Mouse (Mus musculus) hindbrain, postnatal 0 days (tissue): Measurements from ENCODE around the gene Apobec4. TPM values are rescaled to one million over a fixed set of nuclear protein-coding genes. Genes with fewer than 3 reads are reported as not detected.
A peak's percentile ranks its signal among the peaks of the same experiment; 100 is the strongest.

Source experiments
- ATAC-seq: fragments of 200-750 bp; cut with Nextera tagmentation; 2 replicates; pipeline ENCODE4 v1.8.0; 2017; ENCODE audit warnings: mild to moderate bottlenecking, moderate TSS enrichment, moderate library complexity
- DNase-seq: peaks from one replicate; pipeline ENCODE4 v3.0.0-alpha.2; 2015; ENCODE audit warnings: low spot score
- H3K27ac ChIP-seq: fragments of 300-500 bp; sonication (generic); 2 replicates; pipeline ENCODE4 v1.5.1; 2014; ENCODE audit warnings: mild to moderate bottlenecking
- H3K27me3 ChIP-seq: fragments of 300-500 bp; sonication (generic); 2 replicates; pipeline ENCODE4 v1.6.1; 2014; ENCODE audit warnings: low read length, mixed read lengths; ENCODE audit not compliant: insufficient read depth
- H3K36me3 ChIP-seq: fragments of 300-500 bp; sonication (generic); 2 replicates; pipeline ENCODE4 v1.6.1; 2014; ENCODE audit warnings: low read length, mixed read lengths; ENCODE audit not compliant: insufficient read depth
- H3K4me1 ChIP-seq: fragments of 300-500 bp; sonication (generic); 2 replicates; pipeline ENCODE4 v1.6.1; 2014; ENCODE audit warnings: antibody characterized with exemption, low read length, mixed read lengths; ENCODE audit not compliant: insufficient read depth
- H3K4me2 ChIP-seq: fragments of 300-500 bp; sonication (generic); 2 replicates; pipeline ENCODE4 v1.6.1; 2014; ENCODE audit warnings: low read depth, mild to moderate bottlenecking, low read length, moderate library complexity, mixed read lengths
- H3K4me3 ChIP-seq: fragments of 300-500 bp; sonication (generic); 2 replicates; pipeline ENCODE4 v1.5.1; 2014; ENCODE audit warnings: low read length
- H3K9ac ChIP-seq: fragments of 300-500 bp; sonication (generic); replicated peaks from 2 replicates; pipeline ENCODE4 v1.6.1; 2014; ENCODE audit warnings: mild to moderate bottlenecking, low read length, moderate library complexity, mixed read lengths
- H3K9me3 ChIP-seq: fragments of 300-500 bp; sonication (generic); 2 replicates; pipeline ENCODE4 v1.6.1; 2016; ENCODE audit warnings: low read length, mixed read lengths
- CTCF ChIP-seq: IDR thresholded peaks from 2 replicates; pipeline ENCODE4 v1.5.1; 2016; ENCODE audit warnings: antibody characterized with exemption, control low read depth, low read depth
- WGBS: fragments of 180-500 bp; shearing (Covaris S2); extraction: QIAGEN DNeasy Blood & Tissue Kit; methylation state at CpG from one replicate; pipeline ENCODE4 v1.1.7; 2014; 5-methylcytosine and 5-hydroxymethylcytosine counted together
- polyA plus RNA-seq: library from polyadenylated mRNA; unstranded; fragments of >200 nt; fragmentation: Nextera tagmentation; extraction: Ambion mirVana; gene quantifications from 2 replicates; pipeline ENCODE4 v1.2.1, GENCODE M21; 2015
- total RNA-seq: library from RNA; depleted of rRNA; stranded (reverse); fragments of >200 nt; gene quantifications from 2 replicates; pipeline ENCODE4 v1.2.3, GENCODE M21; 2014

The Apobec4 gene
- total and polyA plus RNA-seq, 2 experiments from 2014 or later: not detected

GRCm38 (mm10) chr1:152727604-152728236, 22.6 kb upstream of the Apobec4 start:
- Histone ChIP-seq H3K36me3 (no peaks in the 10 kb centered on the region), H3K9ac (no peak overlapping the region), H3K4me1 (no peaks in the 10 kb centered on the region), H3K27ac (no peak overlapping the region), H3K9me3 (no peaks in the 10 kb centered on the region), H3K27me3 (no peaks in the 10 kb centered on the region), H3K4me2 (no peak overlapping the region), H3K4me3 (no peak overlapping the region)
- DNase-seq (no peak), ATAC-seq (no peak)
- TF ChIP-seq CTCF: no peak
- WGBS: 70% methylated on average over 4 of the region's 5 CpGs

- Histone ChIP-seq H3K36me3 (no peaks in the 10 kb centered on the region), H3K27me3 (no peaks in the 10 kb centered on the region), H3K9ac (no peak overlapping the region), H3K4me3 (no peak overlapping the region), H3K27ac (no peak overlapping the region), H3K9me3 (no peaks in the 10 kb centered on the region), H3K4me1 (no peaks in the 10 kb centered on the region), H3K4me2 (no peak overlapping the region)
- TF ChIP-seq CTCF: no peak
- ATAC-seq: no peak
- DNase-seq: no peak
- 94% methylated on average over 9 of the region's 9 CpGs for WGBS
These were observed 11.6 kb upstream of the Apobec4 start for GRCm38 (mm10) chr1:152738793-152739192.

DNA sequence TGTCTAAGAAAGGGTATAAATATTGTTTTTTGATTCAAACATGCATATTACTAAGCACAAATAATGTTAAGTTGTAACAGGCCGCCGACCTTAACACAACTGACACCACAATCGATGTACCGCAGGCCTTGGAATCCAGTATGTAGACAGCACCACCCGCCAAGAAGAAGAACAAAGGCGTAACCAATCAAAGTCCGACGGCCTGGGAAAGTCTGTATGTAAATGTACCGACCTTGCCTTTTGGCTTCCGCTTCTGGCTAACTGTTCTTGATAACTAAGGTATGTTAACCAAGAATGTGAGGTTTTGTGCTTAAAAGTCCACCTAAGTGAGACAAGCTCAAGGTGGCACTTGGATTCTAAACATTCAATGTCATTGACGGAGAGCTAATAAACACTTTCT, 11.0 kb upstream of the Apobec4 start:
- H3K4me1 ChIP-seq: no peaks in the 10 kb centered on the region
- H3K4me3 ChIP-seq: no peak overlapping the region
- WGBS: 69% methylated on average over 11 of the region's 11 CpGs
- H3K4me2 ChIP-seq: no peak overlapping the region
- no peak for DNase-seq
- H3K27me3 ChIP-seq: no peaks in the 10 kb centered on the region
- no peak overlapping the region for H3K27ac ChIP-seq
- no peak overlapping the region for H3K9ac ChIP-seq
- no peaks in the 10 kb centered on the region for H3K36me3 ChIP-seq
- no peak for ATAC-seq
- no peaks in the 10 kb centered on the region for H3K9me3 ChIP-seq
- no peak for TF ChIP-seq CTCF

DNA sequence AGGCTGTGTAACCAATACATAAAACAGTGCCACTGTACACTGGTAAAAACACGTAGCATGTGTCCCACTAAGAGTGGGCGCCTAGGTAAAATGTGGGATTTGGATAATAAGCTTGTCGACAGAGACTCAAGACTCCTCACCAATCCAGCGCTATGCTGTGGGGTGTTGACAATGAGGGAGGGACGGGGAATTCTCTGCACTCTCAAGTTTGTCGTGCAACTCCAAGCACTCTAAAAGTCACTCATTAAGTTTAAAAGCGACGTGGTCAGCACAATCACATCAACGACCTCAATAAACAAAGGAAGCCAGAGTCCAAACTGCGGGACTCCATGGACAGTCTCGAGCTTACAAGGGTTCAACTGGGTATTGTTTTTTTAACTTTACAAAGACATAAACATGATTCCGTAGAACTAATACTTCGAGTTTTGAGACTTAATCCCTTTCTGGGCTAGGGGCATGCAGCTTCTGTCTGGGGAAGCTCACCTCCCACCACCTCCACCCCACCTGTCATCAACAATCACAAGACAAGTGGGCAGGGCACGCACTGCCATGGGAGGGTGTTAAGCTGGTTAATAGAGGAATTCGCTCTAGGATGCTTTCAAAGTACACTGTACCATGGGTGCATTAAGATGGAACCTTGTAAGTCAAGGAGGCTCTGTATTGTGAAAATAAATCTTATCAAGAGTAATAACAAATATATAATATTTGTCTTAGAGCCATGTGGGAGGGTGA, 7.1 kb upstream of the Apobec4 start:
- H3K4me1 ChIP-seq: no peaks in the 10 kb centered on the region

DNA sequence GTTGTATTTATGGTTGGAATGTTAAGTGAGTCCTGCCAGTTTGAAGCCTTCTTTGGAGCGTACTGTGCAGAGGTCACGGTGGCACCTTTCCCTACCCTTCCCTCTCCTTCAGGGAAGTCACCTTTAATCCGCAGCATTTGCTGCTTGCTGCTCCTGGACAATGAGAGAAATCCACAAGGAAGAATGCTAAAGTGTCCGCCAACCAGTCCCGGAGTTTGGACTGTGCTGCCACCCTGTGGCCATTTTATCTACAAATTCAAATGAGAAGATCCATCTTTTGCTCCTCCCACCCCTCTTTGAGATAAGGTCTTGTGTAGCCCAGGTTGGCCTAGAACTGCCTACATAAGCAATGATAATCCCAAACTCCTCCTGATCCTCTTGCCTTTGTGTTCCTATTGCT, 3.9 kb upstream of the Apobec4 start:
- H3K9ac ChIP-seq: no peak overlapping the region
- H3K36me3 ChIP-seq: no peaks in the 10 kb centered on the region
- ATAC-seq: peak; percentile 73
- peak; percentile 92 for DNase-seq
- 6% methylated on average over 5 of the region's 5 CpGs for WGBS
- no peak overlapping the region for H3K4me2 ChIP-seq
- H3K4me1 ChIP-seq: no peaks in the 10 kb centered on the region
- no peak overlapping the region for H3K27ac ChIP-seq
- no peak overlapping the region for H3K4me3 ChIP-seq
- TF ChIP-seq CTCF: peak; percentile 82
- no peaks in the 10 kb centered on the region for H3K9me3 ChIP-seq
- no peaks in the 10 kb centered on the region for H3K27me3 ChIP-seq

More for the DNA sequence above, 7.1 kb upstream of the Apobec4 start:
- Histone ChIP-seq H3K36me3 (no peaks in the 10 kb centered on the region), H3K9me3 (no peaks in the 10 kb centered on the region), H3K4me3 (no peak overlapping the region), H3K27ac (no peak overlapping the region), H3K9ac (no peak overlapping the region), H3K27me3 (no peaks in the 10 kb centered on the region), H3K4me2 (no peak overlapping the region)
- no peak for DNase-seq
- 75% methylated on average over 15 of the region's 15 CpGs for WGBS
- no peak for TF ChIP-seq CTCF
- no peak for ATAC-seq

- no peak for TF ChIP-seq CTCF
- Histone ChIP-seq H3K27me3 (no peaks in the 10 kb centered on the region), H3K4me3 (no peak overlapping the region), H3K36me3 (no peaks in the 10 kb centered on the region), H3K4me2 (no peak overlapping the region), H3K27ac (no peak overlapping the region), H3K9me3 (no peaks in the 10 kb centered on the region), H3K9ac (no peak overlapping the region), H3K4me1 (no peaks in the 10 kb centered on the region)
- DNase-seq (no peak), ATAC-seq (no peak)
- WGBS: 76% methylated on average over 9 of the region's 9 CpGs
These were observed 1.1 kb upstream of the Apobec4 start for GRCm38 (mm10) chr1:152749276-152749675.

DNA sequence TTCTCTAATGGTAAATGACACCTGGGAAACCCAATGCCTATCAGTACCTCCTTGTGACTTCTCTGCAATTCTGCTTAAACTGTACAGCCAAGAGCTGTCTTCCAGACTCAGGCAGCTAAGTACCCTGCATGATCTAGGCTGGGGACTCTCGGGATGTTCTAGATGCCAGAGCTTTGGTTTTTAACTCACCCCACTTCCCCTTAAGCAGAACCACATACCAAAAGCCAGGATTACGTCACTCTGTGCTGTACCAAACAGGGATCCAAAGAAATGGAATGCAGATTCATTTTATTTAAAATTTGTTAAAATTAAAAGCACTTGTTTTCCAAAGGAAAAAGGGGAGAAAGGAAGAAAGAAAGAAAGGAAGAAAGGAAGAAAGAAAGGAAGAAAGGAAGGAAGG, 11.4 kb downstream of the Apobec4 start:
- no peak for DNase-seq
- no peak overlapping the region for H3K4me2 ChIP-seq
- no peak for TF ChIP-seq CTCF
- H3K4me1 ChIP-seq: no peaks in the 10 kb centered on the region
- no peak overlapping the region for H3K27ac ChIP-seq
- H3K9ac ChIP-seq: no peak overlapping the region
- H3K4me3 ChIP-seq: no peak overlapping the region
- no peaks in the 10 kb centered on the region for H3K27me3 ChIP-seq
- no peaks in the 10 kb centered on the region for H3K9me3 ChIP-seq
- no peaks in the 10 kb centered on the region for H3K36me3 ChIP-seq
- WGBS: 89% methylated on average over 2 of the region's 2 CpGs
- no peak for ATAC-seq
